Mouse (Mus musculus) olfactory bulb, adult 2 months (tissue): ENCODE measurements around the gene Mmp25.

ENCODE experiments used
- CTCF ChIP-seq: fragments of 200-500 bp; IDR thresholded peaks from 2 replicates; pipeline ENCODE4 v1.5.1; 2012; ENCODE audit warnings: low read depth, mild to moderate bottlenecking, low read length, moderate library complexity; ENCODE audit not compliant: insufficient read depth
- POLR2A ChIP-seq: fragments of 200-500 bp; IDR thresholded peaks from 2 replicates; pipeline ENCODE4 v1.6.1; 2012; ENCODE audit warnings: mild to moderate bottlenecking, low read depth, low read length, moderate library complexity; ENCODE audit not compliant: insufficient read depth

DNA sequence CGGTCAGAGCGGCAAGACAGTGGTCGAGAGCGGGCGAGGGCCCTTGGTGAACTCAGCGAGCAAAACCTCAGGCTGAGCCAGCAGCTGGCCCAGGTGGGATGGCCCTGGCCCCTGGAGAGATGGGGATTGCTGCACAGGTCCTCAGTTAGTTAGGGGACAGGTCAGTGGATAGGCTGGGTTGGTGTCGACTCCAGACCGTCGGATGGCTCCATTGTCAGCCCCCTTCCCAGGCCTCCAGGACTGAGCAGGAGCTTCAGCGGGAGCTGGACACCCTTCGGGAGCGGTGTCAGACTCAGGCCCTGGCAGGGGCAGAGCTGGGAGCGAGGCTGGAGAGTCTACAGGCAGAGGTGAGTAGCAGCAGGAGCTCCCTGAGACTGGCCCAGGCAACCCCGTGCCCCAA, 20.4 kb upstream of the Mmp25 start:
- TF ChIP-seq POLR2A, result no peak
- TF ChIP-seq CTCF, result no peak
